Mouse (Mus musculus): ENCODE results near the gene Lpcat3.

Lpcat3 gene

DNA sequence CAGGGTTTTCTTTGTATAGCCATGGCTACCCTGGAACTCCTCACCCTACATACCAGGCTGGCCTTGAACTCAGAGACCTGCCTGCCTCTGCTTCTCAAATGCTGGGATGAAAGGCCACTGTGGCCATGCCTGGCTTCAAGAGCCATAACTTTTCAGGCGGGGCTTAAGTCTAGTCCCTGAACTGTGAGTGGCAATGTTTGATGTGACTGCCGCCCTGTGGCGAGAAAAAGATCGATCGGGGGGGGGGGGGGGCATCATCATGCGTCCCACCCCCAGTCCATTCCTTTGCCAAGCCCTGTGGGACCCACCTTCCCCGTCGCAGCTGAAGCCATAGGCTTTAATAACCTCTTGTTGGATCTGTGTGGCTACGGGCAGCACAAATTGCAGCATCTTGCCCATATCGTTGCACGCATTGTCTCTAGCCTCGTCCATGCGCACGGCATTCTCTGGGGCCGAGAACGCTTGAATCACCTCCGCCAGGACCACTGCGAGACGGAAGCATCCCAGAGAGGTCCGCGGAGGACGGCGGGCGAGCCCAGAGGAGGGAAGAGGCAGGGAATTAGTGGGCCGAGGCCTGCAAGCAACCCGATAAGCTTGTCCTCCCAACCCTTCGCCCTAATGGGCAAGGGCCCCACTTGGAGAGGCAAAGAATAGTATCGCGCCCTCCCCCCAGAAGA, 77.5 kb downstream of the Lpcat3 start:
- peak; percentile 74 for DNase-seq

DNA sequence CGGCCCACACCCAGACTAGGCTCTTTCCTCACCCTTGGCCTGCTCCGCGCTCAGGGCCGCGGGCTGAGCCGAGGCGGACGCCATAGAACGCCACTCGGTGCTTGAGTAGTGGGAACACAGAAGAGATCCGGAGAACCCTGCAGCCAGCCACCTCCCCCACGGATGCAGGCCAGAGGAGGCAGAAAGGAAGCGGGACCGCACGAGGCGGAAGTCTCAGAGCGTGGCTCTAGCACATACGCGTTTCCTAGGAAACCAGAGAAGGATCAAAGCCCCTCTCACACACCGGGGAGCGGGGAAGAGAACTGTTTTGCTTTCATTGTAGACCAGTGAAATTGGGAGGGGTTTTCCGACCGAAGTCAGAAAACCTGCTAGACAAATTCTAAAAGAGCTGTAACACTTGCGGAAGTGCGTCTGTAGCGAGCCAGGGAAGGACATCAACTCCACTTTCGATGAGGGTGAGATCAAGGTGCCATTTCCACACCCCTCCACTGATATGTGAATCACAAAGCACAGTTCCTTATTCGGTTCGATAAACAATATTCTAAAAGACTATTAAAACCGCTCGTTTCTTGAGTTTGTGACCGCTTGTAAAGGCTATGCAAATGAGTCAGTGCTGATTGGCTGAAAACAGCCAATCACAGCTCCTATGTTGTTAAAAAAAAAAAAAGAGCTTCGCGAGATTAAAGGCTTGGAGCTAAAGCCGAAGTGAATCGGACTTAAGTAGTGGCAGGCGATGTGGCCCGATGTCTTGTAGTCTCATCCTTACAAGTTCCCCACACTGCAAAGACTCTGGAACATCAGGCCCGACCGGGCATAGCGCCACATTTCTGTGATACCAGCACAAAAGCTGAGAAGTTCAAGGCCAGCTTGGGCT, 78.3 kb downstream of the Lpcat3 start, which contains the start of gene Grcc10:
Gene Grcc10, minus strand, starts transcription at position 487 of the 874 bp plus-strand sequence.
- peak; percentile 93 for DNase-seq

DNA sequence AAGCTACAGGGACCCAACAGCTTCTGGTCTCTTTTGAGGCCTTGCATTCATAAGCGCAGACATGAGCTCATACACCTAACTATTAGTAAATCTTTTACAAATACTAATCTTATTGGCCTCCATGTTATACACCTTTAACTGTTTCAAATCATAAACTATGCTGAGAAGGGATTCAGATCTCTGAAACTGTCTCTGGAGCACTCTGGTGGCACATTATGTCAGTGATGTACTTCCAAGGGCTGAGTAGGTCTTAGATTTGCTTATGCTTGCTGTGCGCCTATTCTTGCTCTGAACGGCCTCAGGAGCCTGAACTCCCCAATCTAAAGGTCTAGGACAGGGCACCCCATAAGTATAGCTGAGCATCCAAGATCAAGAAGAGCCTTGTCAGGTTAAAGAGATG, 79.0 kb downstream of the Lpcat3 start:
- DNase-seq = no peak

DNA sequence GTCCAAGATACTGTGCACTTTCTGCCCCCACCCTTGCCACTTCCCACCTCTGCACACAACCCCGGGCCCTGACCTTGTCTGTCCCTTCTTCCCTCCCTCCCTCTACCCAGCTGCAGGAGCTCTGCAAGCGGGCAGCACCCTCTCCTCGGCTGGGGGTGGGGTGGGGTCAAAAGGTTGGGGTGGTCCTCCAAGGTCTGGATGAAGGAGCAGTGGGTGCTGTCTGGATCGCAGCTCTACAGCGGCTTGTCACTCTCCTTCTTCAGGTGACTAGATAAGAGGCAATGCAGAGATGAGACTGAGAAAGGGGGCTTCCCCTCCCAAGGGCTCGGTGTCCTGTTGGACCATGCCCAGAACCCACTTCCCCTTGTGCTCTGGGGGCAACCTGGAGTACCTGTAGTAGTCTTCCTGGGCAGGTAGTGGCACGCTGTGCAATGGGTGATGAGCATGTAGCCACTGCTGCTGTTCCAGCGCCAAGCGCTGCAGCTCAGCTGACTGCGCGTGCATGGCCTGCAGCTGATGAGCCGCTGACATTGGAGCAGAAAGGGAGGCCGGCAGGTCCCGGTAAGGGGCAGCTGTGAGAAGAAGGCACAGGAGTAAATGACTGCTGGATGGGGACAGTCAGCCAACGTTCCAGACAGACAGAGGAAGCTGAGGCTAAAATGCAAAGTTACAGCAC, 80.2 kb downstream of the Lpcat3 start:
- DNase-seq = no peak

DNA sequence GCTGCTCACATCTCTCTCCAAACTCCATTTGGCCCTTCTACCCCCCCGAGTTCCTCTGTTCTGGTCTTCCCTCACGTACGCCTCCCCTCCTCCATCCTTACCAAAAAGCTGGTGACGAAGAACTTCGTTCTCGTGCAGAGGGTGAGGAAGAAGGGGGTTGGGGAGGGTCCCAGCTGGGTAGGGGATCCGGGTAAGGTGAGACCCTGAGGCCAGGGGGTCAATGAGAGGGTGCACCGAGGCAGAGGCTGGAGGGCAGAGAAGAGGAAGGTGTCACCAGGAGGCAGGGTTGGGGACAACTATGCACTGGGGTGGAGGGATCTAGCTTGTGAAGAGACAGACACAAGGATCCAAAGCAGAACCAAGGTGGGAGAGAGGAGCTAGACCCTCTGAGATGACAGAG, 80.8 kb downstream of the Lpcat3 start:
- DNase-seq = no peak

DNA sequence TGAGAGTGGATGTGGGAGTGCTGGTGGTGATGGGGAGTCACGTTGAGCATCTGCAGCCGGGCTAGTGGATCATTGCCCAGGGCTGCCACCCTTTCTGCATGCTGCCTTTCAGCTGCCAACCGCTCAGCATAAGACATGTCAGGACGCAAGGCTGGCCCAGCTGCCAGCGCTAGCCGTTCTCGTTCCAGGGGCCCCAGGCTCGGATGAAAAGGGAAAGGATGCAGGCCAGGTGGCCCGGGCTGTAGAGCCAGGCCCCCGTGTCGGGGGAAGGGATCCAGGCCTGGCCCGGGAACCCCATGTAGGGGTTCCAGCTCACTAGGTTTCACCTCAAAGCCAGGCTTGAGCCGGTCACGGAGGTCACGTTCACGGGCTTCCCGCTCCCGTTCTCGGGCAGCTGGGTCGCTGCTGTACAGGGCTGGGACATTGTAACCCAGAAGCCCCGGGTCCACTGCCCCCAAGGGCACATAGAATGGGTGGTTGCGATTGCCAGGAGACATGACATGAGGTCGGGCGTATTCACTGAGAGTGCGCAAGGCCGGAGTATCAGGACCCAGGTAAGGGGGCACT, 82.0 kb downstream of the Lpcat3 start:
- DNase-seq = no peak

DNA sequence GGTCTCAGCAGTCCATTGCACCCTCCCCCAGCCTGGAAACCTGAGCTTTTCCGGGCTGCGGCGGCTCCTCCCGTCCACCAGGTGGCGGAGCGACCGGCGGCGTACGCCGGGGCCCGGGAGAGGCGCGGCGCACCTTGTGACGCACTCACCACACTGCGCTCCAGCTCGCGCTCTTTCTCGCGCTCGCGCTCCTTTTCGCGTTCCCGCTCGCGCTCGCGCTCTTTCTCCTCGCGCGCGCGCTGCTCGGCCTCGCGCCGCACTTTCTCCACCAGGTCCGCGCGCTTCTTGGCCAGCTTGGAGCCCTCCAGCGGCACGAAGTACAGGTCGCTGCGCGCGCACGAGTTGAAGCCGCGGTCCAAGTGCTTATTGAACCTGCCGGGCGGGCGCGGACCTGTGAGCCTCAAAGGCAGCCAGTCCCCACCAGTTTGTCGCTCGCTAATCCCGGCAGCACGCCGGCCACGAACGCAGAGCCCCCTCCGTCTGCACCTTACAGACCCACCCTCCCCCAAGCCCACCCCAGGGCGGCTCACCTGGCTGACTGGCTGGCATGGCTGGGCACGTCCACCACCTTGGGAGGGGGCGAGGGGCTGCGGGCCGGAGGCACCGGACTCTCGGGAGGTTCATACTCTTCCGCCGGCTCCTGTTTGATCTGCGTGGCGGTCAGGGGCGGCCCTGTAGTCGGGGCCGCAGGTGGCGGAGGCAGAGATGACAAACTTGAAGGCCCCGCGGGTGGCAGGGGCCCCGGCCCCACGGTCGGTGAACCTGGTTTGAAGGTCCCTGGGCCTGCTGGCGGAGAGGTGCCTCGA, 82.9 kb downstream of the Lpcat3 start:
- peak; percentile 94 for DNase-seq

DNA sequence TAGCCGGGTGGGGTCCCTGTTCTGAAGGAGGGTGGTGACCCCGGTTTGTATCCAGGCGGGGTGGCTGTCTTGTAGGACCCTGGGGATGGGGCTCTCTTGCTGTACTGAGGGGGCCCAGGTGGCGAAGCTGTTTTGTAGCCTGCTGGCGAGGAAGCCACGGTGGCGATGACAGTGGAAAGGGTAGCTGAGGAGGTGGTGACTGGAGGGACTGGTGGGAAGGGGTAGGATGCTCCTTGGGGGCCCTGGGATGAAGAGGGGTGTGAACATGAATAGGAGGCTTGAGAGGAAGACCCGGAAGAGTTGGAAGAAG, 83.4 kb downstream of the Lpcat3 start:
- no peak for DNase-seq

DNA sequence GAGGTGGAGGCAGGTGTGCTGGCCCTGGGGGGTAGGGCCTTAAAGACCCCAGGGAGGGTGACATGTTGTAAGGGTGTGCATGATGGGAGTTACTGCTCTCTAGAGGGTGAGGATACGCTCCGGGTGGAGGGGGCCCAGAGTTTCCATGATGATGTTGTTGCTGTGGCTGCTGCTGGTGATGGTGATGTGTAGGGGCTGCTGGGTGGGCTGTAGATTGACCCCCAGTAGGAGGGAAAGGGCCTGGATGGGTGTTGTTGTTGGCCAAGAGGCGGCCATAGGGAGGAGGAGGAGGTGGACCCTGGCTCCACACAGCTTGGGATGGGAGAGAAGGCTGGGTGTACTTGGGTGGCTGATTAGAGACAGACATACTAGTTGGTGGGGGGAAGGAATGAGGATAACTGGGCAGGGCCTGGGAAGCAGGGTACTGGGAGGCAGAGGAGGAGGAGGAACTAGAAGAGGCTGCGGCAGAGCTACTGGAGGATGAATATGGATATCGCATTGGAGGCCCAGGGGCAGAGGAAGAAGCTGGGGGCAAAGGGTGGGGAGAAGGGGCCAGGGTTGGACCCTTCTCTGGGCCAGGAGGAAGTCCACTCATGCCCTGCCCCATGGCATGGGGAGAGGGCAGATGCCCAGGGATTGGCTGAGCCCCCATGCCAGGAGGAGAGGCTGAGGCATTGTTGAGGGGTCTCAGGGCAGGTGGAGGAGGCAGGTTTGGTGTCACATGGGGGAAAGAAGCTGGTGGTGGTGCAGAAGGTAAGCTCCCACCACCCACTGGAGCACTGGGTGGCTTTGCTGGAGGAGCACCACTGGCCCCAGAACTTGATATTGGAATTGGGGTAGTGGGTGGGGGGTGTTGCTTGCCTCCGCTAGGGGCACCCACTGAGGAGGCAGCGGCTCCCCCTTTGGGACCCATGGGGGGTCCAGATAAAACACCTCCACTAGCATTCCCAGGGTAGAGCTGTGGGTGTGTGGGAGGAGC, 84.1 kb downstream of the Lpcat3 start:
- DNase-seq = no peak

DNA sequence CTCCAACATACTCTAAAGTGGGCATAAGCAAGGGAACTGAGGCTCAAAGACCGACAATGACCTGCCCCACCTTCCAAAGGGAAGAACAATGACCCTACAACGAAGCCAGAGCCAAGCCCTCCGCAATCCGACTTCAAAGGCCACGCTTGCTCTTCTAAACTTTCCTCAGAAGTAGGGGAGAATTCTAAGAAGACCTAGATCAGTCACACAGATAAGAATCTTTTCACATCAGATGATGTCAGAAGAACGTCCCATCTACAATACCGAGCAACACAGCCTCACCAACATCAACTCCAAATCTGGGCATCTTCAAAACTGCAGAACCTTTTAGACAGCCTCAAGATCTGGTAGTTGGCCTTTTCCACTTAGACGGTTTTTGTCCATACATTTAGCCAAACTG, 87.6 kb downstream of the Lpcat3 start:
- DNase-seq = no peak

DNA sequence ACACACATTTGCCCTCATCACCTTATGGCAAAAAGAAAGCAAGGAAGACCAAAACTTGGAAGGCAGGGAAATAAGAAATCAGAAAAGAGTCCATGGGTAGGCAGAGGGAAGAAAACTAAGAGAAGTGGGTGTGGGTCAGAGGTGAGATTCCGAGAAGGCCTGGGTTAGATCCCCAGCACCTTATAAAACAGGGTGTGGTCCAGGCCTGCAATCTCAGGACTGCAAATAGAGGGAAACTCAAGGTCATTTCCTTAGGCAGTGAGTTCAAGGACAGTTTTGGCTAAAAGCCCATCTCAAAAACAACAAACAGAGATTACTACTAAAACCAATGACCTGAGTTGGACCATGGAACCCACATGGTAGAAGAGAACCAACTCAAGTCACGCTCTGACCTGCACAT, 91.0 kb downstream of the Lpcat3 start:
- DNase-seq = no peak
